Mouse (Mus musculus): Measurements from ENCODE around the gene Elavl2. TPM values are rescaled to one million over a fixed set of nuclear protein-coding genes. Genes with fewer than 3 reads are reported as not detected.

Elavl2 gene
- total RNA-seq (2021) (1 to 10 TPM in 1 of 2 experiments, under 1 TPM in 1; 0.93 to 1.1 TPM), polyA plus RNA-seq (2012; rRNA removed) (0.11 TPM in 1 of 2 replicates, not detected in the other)
- long read RNA-seq, result 0 reads

DNA sequence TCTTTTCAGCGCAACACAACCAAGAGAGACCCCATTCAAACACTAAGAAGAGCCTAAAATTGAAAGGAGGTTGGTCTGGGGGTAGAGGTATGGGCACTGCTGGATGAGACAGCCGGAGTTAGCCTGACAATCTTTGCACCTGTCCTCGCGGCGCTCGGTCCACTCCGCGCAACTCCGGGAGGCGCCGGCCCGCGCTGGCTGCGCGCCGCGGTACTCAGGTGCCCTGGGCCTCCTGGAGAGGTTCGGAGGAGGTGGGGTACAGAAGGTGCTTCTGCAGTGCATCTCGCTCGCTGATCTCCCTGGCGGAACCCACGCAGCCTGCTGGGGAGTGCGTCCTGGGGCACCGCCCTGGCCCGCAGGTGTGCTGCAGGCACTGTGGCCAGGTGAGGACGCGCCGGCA lies at the start of gene Elavl2:
Elavl2 (minus strand) TSS at position 363 of the 400 bp plus-strand sequence.
- no peak for DNase-seq

DNA sequence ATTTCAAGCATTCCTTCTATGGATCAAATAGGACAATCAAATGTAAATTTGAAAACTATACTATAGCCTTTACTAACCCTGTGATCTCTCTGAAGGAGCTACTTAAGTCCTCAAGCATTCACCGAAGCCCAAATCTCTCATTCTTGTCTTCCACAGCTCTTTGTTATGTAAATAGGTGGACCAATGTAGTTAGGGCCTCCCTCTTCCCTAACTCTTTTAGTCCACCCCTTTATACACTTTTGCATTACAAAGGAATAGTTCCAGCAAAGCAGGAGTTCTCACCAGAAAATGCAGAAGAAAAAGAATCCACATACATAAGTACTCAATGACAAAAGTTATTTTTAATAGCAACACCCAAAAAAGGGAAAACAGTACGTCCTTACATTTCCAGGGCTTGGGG lies 47.3 kb upstream of the Elavl2 start:
- no peak for DNase-seq

DNA sequence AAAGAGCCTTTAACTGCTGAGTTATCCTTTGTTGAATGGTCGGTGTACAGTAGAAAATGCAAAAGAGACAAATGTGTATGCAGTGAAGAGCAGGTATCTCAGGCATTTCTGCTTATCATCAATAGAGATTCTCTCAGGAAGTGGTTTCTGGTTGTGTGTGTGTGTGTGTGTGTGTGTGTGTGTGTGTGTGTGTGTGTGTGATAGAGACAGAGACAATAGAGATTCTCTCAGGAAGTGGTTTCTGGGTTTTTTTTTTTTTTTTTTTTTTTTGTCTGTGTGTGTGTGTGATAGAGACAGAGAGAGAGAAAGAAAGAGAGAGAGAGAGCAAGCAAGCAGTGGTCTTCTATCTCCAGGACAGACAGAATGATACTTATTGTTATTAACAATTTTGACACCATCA lies 15.0 kb upstream of the Elavl2 start:
- DNase-seq, result no peak

DNA sequence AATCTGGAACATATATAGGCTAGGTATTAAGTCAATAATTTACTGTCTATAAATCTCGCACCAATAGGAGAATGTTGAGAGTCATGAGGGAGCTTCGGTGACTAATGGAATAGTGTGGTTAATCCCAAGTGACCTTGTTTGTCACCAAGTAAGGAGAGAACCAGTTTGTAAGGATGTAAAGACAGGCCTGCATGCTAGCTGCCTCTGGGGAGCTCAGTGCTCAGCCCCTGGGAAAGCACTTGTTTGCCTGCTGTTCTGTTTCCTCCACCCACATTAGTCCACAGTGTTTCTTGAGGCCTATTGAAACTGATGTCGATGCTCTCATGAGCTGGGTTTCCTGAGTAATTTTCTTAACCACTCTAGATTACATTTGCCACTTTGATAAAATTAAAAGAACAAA lies 4.5 kb upstream of the Elavl2 start:
- no peak for DNase-seq

DNA sequence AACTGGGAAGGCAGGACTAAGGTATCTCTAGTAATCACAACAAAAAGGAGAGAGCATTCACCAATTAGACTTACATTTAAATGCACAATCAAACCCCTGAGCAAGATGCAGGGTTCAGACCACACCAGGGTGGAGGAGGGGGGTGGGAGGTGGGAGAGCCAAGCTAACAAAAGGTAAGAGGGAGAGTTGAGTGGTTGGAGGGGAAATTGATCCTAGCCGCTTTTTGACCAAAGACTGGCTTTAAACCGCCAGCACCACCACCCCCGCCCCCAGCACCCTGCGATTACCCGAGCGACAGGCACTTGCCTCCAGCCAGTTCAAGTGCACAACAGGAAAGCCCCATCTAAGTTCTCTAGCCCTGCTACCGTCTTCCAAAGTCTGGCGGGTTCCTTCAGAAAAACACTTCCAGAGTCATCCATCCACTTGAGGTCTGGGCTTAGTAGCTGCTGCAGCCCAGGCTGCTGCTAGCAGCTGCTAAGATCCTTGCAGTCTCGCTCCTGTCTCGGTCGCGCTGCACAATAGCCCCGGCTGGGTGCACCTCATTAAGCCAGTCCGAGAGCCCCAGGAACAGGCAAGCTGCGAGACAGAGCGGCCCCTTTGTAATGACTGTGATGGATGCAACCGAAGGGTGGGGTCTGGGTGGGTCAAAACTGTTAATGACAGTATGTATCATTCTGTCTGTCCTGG lies 932 bp downstream of the Elavl2 start:
- DNase-seq, result no peak

DNA sequence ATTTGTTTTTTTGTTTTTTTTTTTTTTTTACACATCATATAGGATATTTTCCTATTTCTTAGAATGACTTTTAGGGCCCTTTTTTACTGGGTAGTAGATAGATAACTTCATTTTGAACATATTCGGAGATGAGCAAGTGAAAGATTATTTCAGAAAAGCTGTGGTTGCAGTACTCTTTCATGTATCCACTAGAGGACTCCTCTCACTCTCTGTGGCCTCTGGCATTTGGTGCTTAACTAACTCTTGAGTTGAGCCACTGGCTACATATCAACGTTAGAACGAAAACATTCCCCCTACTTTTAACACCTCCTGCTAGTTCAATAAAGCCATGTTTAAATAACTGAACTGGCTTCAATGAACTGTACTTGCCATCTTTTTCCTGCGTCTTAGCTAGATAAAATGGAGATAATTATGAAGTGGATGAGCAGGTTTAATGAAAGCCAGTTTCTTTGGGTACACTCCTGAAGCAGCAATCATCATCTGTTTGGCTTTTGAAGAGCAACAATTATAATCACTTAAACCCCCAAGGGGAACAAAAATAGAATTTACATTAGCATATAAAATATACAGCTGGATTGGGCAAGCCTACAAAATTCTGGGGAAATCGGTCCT lies 8.5 kb downstream of the Elavl2 start:
- no peak for DNase-seq

DNA sequence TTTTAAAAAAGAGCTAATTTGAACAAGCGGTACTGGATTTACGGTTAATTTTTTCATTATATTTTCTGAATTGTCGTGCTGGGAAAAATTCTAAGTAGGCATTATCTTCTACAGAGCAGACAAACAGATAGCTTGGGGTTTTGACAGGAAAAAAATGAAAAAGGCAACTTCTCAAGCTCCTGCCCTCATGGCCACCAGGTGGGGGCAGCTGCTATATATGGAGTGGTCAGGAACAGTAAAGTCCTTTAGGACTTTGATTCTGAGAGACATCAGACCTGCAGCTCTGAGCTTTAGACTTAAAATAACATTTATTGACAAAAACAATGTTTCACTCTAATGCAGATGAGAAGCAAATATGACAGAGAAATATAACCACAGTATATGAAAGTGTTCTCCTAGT lies 12.9 kb downstream of the Elavl2 start:
- DNase-seq, result no peak

DNA sequence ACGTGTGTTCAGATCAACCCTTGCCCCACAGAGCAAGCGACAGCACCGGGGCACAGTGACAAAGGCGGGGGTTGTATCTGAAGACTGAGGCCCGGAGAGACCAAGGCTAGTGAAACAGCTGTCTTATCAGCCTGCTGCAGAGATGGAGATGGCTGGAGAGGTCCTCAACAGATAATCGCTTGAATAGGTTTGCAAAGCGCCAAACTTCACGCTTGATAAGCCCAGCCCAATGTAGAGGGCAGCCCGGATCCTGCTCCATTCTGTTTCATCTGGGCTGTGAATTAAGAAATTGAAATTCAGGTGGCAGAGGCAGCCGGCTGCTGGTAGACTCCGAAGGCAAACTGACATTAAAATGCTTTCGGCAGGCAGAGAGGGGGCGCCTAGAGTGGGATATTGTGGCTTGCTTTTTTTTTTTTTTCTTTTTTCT lies 19.4 kb downstream of the Elavl2 start:
- no peak for DNase-seq

DNA sequence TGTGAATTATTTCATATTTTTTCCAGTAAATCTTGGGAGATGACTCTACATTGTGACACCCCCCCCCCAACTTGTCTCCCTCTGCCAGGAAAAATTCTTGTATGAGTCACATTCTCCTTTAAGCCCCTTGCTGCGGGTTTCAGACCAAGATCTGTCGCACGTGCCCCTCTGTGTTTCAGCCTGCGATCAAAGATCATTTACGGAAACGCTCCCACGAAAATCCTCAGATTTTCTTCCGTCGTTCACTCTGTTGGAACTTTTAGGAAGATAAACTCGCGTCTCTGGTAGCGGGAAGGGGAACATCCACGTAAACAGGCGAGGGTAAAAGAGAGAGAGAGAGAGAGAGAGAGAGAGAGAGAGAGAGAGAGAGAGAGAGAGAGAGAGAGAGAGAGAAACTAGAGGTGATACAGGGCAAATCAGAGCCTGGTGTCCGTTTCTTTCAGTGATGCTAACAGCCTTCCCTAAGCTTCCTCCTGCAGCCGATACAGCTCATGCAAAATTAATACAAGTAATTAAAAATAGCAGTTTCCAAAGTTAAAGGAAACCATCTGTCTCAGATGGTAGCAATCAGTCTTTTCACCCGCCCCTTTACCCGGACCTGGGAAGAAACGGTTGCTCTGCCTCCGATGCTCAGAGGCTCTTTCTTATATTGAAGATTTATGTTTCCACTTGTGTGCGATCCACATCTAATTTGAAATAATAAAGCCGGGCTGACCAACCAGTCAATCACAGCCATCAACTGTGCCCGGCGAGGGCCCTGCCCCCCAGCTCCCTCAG lies 20.1 kb downstream of the Elavl2 start:
- no peak for DNase-seq

DNA sequence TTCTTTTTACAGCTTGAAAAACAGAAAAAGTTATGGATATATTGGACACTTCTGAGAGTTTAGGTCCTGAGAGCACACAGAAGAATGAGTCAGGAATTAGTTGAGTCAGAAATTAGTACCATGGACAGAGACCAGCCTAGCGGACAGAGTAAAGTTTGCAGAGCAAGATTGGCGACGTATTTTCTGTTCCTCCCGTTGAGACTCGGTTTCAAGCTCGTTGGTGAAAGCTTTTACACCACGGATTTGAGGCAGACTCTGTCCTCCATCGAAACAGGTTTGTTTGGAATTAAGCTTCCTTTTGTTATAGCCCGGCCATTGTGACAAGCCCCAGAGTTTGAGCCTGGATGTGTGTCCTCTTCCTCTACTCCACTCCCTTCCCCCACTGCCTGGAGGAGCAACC lies 21.0 kb downstream of the Elavl2 start:
- DNase-seq, result no peak

DNA sequence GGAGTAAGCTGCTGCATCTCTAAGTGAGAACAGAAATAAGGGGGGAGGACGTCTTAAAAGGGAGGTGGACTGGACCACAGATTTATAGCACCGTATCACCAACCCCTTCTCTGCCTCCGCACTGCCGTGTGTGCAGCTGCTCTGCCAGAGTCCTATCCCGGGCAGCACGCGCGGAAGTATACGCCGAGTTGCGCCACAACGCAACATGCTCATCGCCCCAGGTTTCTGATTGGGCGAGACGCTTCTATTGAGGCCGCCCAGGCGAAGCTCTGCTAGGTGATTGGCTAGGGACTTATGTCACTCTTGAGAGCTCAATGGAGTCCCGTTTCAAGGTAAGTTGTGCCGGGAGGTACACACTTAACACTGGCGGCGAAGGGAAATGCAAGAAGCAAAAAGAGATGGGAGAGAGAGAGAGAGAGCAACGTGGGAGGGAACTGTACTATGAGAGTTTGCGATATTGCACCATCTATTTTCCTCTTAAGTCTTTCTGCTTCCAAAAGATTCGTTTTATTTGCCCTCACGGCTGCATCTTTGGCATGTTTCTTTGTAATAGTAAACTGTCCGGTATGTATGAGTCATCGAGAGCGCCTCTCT lies 24.2 kb downstream of the Elavl2 start:
- peak; percentile 92 for DNase-seq

DNA sequence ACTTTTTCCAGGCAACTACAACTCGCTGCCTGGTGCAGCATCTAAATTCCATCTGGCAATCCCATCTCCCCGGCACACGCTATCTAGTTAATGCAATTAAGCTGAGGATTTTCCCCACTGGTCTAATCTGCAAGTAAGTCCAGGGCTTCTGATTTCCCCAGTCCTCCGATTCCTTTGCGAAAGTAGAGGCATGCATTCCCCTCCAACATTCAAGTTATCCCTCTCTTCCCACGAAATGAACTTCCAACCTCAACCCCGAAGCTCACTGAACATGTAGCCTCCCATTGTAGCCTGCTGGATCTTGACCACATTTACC lies 25.3 kb downstream of the Elavl2 start:
- no peak for DNase-seq

DNA sequence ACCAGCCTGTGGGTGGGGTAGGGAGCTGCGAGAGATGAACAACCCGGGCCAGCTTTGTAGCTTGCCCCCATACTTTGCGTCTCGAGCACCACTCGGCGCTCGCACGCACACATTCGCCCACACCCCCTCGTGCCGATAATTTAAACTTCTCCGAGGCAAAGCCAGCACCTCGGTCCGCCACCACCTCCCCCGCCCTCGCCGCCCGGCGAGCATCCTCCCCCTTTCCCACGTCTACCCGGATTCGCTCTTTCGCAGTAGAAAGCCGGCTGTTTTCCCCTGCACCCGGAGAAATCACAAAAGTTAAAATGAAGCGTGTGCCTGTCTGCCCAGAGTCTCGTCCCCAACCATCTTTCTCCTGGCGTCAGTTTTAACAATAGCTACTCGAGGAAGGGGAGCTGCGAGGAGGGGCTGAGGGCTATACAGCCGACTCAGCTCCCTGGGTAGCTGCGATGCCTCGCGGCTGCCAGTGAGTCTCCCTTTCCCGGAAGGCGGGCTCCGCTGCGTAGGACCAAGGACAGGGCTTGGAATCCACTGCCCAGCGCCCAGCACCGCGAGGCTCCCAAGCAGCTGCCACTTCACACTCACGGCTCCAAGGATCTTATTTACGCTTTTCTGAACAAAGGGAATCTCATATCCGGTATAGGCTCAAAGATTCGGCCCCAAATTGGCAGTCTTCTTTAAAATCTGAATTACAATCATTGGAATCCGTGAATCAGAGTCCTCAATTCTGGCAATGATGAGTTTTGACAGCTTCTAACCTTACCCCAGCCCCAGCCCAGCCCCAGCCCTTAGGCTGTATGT lies 25.8 kb downstream of the Elavl2 start:
- peak; percentile 58 for DNase-seq

DNA sequence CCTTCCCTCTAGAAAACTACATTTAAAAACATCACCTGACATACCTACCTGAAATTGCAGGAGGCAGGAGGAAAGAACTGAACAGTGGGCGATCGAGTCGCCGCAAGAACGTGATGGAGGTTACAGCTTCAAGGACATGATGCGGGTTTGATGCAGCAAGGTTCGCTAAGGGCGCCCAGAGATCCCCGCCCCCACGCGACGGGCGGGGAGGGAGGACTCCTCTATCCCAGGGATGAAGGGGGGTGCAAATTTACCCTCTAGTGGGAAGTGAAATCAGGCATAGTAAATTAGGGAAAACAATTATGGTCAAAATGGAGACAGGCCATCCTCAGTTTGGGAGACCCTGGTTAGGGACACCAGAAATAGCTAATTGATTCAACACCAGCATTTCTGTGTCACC lies 27.7 kb downstream of the Elavl2 start:
- no peak for DNase-seq

DNA sequence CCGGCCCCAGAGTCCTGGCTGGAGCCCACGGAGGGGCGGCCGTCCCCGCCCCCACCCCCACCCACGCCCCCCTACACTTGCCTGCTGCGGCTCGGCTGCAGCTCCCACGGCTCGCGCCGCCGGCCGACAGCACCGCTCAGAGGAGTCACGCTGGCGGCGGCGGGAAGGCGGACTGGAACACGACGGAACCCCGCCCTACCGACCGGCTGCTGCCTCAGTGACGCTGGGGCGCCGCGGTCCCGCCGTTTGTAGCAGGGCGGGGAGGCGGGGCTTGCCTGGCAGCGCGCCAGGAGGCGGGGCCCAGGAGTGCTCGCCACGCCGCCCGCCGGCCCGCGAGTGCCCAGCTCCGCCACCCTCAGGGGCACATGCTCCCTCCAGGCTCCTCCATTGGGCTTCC lies 28.8 kb downstream of the Elavl2 start:
- DNase-seq, result peak; percentile 67

DNA sequence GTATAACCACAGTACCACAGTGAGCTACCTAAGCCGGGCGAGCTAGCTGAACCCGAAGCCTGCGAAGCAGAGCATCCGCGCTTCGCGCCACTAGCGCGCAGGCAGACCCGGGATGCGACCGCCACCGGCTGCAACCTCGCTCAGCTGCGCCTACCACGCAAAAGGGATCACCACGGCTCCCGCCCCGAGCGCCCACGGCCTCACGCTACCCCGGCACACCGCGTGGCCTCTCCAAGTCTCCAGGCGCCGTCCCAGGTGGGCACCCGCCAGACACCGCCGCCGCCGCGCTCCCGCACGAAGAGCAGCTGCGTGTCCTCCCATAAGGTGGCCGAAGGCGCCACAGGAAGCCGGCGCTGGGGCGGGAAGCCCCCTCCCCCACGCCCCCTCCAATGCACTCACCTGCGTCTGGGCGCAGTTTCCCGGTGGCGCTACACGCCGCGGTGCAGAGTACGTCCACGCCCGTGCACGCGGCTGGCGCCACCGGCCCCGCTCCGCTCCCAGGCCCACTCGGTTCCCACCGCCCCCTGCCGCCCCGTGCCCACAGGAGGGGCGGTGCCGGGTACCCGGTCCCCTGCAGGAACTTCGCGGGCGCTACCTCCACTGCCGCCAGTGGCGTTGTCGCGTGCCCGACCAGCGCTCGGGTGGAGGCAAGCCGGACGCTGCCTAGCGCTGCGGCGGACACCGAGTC lies 29.3 kb downstream of the Elavl2 start:
- DNase-seq, result peak; percentile 8

DNA sequence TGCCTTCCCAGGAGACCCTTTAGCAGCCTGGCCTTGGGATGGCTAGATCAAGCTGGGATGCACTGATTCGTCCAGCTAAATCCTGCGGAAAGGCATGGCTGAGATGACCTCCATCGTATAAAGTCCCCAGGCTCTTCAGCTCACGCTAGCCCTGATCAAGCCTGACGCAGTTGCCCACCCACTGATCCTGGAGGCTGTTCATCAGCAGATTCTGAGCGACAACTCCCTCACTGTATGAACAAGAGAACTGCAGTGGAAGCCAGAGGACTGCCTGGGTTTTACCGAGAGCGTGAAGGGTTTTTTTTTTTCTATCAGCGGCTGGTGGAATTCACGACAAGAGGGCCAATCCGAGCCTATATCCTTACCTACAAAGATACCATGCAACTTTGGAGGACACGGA lies 35.3 kb downstream of the Elavl2 start:
- no peak for DNase-seq

DNA sequence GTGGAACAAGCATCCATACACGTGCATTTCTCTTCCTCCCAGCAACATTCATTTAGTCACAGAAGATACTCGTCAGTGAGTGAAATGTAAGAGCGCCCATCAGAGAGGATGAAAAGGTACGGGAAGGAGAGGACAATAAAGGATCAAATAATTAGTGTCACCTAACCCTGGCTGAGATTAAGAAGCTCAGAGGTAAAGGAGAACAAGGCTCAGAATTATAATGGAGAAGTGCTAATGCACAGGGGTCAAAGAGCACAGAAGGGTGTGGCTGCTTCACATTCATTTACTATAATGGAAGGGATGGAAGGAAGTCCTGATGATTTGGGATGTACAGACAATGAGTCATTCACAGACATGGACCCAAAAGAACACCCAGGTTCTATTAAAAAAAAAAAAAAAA lies 36.6 kb downstream of the Elavl2 start:
- DNase-seq, result no peak

DNA sequence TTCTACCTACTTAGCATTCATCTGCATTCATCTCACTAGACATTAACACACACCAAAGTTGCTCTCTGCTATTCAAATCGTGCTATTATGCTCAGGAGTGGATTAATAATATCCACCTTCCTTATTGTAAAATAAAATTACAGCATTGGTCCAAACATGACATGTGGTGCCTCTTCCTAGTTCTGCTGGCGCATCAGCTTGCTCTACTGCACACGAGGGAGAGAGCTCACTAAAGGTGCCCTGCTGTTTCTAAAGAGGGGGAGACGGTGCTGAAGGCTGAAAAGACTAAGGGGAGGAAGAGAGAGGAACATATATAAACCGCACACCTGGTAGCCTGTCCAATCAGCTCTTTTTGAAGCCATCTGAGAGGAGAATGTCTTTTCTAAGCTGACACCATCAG lies 38.1 kb downstream of the Elavl2 start:
- DNase-seq, result no peak

DNA sequence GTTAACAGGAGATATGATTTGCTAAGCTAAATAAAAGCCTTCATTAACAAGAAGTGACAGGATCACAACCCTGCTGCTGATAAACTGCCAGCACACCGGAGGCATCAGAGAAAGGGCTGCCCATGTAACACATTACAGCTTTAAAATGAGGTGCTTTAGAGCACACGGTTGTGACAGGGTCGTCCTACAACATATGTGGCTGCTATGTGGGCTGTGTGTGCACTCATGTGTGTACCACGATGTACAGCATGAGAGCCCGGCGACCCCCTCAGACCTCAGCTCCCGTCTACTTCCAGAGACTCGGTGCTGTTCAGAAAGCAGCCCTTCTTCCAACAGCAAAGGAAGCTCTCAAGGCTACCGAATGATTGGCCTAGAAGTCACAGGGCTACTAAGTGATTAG lies 47.4 kb downstream of the Elavl2 start:
- DNase-seq, result no peak

DNA sequence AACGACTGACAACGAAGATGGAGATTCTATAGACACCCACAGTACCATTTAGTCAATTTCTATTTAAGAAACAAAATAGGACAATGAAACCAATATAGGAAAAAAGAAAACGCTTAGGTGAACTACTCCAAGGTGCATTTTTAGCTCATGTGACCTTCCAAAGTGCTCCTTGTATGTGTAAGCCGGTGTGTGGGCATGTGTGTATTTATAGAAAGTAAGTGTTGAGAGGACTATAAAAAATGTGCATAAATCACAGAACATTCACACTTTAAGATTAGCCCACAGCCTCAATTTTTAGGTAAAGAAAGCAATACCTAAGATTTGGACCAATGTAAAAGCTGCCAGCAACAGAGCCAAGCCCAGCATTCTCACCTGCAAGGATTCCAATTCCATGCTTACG lies 51.0 kb downstream of the Elavl2 start:
- DNase-seq, result no peak

DNA sequence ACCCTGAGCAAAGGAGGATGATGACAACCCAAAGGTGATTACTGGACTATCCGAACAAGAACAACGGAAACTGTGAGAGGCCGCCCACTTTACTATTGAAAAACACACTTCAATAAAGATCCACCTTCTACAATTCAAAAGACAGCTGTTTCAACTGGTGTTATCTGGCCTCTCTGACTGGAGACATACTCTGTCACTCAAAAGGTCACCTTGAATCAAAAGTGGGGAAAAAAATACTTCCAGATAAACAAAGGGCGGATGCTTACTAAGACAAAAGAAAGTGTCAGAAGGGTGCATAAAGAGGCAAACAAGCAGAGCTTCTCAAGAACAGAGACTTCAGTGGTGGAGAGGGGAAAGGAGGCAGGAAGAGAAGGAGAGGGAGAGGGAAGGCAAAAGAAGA lies 66.4 kb downstream of the Elavl2 start:
- DNase-seq, result no peak
